Mouse (Mus musculus) yolk sac, embryonic 10.5 days (tissue): ENCODE measurements at regions not wholly inside any gene's neighbourhood (a gene's known extent, or its start where the extent isn't known, plus 50 kb on each side); places are given as distances from the start of the nearest gene placed in this dataset.
"Not testable (repeated sequence)": the region's sequence is repeated elsewhere in the genome, so short reads cannot be mapped to it uniquely, and the experiment has no call there.

Experiments used
- DNase-seq: peaks from one replicate; pipeline ENCODE4 v3.0.0-alpha.2; 2017; ENCODE audit warnings: low spot score

DNA sequence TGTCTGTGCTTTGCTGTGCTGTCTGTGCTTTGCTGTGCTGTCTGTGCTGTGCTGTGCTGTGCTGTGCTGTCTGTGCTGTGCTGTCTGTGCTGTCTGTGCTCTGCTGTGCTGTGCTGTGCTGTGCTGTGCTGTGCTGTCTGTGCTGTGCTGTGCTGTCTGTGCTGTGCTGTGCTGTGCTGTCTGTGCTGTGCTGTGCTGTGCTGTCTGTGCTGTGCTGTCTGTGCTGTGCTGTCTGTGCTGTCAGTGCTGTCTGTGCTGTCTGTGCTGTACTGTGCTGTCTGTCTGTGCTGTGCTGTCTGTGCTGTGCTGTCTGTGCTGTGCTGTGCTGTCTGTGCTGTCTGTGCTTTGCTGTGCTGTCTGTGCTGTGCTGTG, 196.5 kb downstream of the Tcp10c start:
- not testable (repeated sequence) for DNase-seq

- peak; percentile 70 for DNase-seq
These were observed 197.5 kb downstream of the Tcp10c start for GRCm38 (mm10) chr17:13551693-13552404.

- DNase-seq = not testable (repeated sequence)
These were observed 198.5 kb downstream of the Tcp10c start for GRCm38 (mm10) chr17:13552840-13553239.

- peak; percentile 54 for DNase-seq
These were observed 201.1 kb downstream of the Tcp10c start for GRCm38 (mm10) chr17:13555311-13556059.

GRCm38 (mm10) chr17:13556060-13556660, 201.8 kb downstream of the Tcp10c start:
- DNase-seq = not testable (repeated sequence)

DNA sequence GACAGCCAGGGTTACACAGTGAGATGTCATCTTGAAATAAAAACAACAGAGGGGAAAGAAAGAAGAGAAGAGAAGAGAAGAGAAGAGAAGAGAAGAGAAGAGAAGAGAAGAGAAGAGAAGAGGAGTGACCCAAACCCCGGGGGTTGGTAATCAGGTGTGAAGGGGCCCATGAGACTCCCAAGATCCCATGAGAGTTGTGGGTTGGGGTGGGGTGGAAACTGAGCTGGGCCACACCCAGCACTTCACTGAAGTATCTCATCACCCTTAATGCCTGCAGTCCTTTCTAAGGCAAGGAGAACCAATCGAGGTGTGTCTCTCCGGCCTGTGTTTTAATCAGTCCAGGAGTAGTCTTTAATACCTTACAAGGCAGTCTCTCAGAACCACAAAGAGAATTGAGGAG, 201.5 kb upstream of the Afdn start:
- no peak for DNase-seq

DNA sequence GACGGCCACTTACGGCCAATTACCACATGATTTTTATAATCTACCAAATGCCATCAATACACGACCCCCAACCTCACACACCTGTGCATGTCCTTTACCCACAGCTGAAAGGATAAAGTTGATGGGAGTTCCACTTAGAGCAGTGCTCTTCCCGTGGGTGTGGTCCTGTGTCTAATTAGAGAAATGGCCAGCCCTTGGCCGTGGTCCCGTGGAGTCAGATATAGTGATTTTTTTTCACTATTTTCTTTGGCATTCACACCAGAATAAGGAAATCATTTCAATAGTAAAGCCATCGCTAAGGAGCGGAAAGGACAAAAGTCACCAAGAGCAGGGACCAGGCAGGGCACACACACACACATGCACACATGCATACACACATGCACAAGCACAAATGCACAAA, 199.0 kb upstream of the Afdn start:
- DNase-seq = no peak

DNA sequence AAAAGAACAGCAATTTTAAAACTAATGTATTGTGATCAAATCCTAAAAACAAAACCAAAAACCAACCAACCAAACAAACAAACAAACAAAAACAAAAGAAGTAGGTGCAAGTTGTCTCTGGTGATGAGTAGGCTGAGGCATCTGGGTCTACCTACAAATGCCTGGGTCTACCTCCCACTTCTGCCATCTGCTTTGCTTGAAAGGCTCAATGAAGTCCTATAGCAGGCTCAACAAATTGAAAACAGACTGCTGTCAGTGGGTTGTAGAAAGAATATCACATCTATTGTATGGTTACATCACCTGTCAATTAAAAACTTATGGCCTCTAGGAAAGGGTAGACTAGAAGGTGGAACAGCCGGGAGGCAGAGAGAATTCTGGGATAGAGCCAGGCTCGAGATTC, 197.4 kb upstream of the Afdn start:
- no peak for DNase-seq

DNA sequence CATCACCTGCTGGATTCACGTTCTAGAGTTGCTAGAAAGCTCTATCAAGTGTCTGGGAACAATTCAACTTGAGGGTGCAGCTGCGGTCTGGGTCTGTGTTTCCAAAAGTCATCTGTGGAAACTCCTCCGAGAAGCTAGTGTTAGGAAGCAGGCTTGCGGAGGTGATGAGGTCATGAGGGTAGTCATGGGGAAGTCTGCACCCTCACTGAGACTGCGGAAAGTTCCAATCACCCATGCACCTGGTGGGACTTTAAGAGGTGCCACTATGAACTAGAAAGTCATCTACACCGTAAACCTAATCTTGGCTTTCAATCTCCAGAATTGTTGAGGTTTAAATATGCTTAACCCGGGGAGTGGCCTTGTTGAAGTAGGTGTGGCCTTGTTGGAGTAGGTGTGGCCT, 195.5 kb upstream of the Afdn start:
- no peak for DNase-seq

DNA sequence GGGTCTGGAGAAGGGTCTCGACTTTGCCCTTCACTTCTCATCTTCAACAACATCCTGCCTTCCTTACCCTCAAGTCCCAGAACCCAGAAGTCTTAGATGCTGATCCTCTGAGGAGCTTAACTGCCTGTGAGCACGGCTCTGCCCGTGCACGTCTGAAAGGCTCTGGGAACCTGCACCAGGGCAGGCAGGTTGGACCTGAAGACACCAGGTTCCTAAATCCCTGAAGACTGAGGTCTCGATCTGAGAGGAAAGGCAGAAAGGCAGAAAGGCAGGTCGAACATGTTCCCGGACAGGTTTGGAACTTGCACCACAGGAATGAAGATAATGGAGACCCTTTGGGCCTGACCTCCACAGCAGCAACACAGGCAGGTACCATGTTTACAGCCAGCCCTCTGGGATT, 193.7 kb upstream of the Afdn start:
- no peak for DNase-seq

DNA sequence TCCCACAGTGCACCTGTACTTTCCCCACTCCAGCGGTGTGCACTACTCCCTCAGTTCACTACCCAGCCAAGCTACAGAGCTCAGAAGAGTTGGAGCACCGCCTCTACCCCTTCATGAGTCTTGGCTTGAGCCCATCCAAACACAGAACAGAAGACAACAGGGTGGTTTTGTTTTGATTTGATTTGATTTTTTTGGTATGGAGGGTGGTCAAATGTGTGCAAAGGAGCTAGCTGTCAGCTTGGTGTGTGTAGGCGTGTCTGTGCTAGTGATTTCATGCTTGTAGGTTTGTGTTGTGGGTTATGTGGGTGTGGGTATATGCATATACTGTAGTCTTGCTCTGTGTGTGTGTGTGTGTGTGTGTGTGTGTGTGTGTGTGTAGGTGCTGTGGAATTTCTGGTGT, 193.2 kb upstream of the Afdn start:
- DNase-seq = no peak

DNA sequence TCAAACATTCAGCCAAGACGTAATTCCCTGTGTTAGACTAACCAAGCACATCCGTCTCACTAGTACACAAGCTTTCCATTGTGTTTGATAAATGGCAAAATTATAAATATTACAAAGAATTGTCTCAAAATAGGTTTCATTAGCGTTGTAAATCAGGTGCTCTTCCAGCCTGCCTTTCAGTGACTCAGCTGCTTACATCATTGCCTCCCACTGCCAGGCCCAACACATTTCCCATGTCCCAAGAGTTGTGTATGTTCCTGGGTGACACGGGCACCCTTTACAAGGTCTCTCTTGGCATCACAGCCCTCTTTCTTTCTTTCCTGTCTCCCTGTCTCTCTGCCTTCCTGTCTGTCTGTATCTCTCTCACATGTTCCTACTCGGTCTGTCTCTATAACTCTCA, 189.5 kb upstream of the Afdn start:
- no peak for DNase-seq

DNA sequence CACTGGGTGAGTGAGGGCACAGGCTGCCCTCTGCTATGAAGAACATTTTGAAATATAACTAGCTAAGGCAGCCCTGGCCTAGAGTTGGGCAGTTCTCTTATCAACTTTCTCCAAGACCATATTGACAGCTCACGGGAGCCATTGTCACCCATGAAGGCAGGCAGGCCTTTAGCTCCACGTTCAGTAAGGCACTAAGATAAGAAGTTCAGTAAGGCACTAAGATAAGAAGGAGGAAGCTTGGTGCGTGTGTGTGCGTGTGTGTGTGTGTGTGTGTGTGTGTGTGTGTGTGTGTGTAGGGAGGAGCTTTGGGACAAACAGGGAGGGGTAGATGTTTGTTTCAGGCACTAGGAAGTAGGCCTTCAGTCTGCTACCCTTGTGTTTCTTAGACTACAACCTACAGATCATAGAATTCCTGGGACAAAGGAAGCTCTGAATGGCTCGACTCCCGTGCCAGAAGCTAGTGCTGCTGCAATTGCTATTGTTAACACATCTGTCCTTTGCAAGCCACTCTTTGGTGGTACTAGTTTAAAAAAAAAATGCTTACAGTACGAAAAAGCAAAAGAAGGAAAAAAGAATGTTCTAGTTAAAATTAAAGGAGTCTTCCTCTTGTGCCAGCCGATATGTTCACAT, 188.0 kb upstream of the Afdn start:
- no peak for DNase-seq

DNA sequence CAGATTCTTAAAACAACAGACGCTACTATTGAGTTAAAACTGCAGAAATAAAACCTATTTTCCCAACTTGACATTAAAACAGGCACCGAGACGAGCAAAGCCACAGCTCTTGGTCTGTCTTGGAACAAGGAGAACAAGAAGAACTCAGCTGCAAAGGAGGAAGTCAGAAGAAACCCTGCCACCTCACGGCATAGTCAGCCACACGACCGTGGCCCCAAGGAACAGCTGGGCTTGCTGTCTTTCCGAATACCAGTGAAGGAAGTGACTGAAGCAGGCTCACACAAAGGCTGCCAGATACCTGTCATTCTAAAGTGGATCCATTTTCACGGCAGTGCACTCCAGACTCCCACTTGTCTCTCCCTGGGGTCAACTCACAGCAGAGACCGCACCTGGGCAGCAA, 187.3 kb upstream of the Afdn start:
- DNase-seq = no peak

DNA sequence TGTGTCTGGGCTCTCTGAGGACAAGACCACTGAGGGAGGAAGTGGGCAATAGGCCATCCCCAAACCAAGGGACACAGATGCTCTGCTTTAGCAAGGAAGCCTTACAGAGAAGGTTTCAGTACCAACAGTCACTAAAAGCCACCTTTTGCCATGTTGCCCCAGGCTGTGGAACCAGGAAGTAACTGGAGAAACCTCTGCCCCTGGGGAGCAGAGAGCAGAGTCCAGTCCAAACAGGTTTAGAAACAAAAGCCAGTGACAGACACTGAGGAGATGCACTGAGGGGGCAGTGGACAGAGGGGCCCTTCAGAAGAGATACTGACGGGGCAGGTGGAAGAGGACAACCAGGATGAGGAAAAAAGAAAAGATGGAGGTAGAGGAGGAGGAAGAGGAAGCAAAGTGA, 186.2 kb upstream of the Afdn start:
- DNase-seq = no peak

DNA sequence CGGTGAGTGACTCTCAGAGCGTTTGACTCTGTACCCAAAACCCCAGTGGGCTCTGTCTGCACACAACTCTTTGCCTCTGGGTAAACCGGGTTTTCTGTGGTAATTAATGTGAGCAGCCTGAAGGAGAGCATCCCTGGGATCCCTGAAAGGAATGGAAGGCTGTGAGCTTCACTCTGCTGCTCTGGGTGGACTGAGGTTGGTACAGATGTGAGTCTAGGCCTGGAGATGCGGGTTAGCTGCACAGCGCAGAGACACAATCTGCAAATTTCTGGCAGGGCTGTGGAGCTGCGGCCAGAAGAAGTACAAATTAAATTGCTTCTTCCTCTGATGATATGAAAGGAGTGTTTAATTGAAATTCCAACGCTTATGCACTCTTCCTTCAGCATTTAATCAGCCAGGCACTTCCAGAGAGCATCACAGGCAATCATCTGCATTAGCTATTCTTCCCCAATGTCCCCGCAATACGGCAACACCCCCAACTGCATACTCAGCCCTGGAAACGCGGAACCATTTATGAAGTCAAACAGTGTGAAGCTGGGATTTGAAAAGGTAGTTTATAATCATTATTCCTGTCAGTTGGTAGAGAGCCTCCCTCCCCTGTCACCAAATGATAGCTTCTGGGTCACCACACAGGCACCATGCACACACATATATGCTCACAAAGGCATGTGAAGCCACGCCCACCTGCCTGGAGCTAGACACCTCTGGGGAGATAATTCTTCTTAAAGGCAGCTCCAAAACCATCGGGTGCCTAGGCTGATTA, 185.5 kb upstream of the Afdn start:
- no peak for DNase-seq

- no peak for DNase-seq
These were observed 182.5 kb upstream of the Afdn start for GRCm38 (mm10) chr17:13577798-13578197.

DNA sequence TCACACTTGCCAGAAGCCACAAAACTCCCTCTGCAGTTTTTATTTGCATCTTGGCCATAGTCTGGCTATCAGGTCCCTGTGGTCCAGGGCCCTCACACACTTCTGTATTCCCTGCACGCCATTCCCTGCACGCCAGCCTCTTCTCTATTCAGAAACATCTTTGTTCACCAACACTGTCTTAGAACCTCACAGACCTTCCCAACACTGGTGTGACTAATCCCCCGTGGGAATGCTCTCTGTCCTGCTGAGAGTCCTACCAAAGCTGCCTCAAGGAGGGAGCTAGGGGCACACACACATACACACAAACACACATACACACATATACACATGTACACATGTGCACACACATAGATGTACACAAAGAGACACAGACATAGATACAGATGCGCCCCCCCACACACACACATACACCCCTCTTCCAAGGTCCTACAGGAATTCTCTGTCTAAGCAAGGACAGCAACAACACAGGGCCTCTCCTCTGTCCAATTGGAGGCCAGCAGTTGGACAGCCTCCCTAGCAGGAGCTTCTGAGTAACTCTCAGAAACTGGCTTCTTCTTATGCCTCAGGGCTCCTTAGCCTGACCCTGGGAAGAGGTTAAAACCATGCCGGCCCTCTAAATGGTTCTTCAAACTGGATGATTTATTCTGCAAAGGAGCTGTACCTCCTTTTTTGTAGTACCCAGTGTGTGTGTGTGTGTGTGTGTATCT, 179.0 kb upstream of the Afdn start:
- no peak for DNase-seq

GRCm38 (mm10) chr17:13581995-13582588, 178.2 kb upstream of the Afdn start:
- DNase-seq = no peak

- no peak for DNase-seq
These were observed 176.7 kb upstream of the Afdn start for GRCm38 (mm10) chr17:13583475-13584233.
